Mouse (Mus musculus) ES-Bruce4 (cell line): ENCODE measurements at regions not wholly inside any gene's neighbourhood (a gene's known extent, or its start where the extent isn't known, plus 50 kb on each side); places are given as distances from the start of the nearest gene placed in this dataset.

Experiments
- H3K27ac ChIP-seq: 2 replicates; pipeline ENCODE4 v1.5.1; 2012; ENCODE audit warnings: low read length, inconsistent platforms; ENCODE audit not compliant: insufficient read depth
- H3K27me3 ChIP-seq: 2 replicates; pipeline ENCODE4 v1.6.1; 2012; ENCODE audit warnings: mild to moderate bottlenecking, low read length, inconsistent platforms; ENCODE audit not compliant: control insufficient read depth, poor library complexity, insufficient read depth, severe bottlenecking
- H3K36me3 ChIP-seq: 2 replicates; pipeline ENCODE4 v1.6.1; 2012; ENCODE audit warnings: inconsistent platforms, mild to moderate bottlenecking, low read length, moderate library complexity; ENCODE audit not compliant: control insufficient read depth, poor library complexity, insufficient read depth, severe bottlenecking
- H3K4me1 ChIP-seq: one replicate; pipeline ENCODE4 v1.8.1; 2011; ENCODE audit warnings: low read length; ENCODE audit not compliant: control insufficient read depth, insufficient read depth
- H3K4me3 ChIP-seq: 2 replicates; pipeline ENCODE4 v1.5.1; 2011; ENCODE audit warnings: low read depth, mild to moderate bottlenecking, low read length
- H3K9ac ChIP-seq: 2 replicates; pipeline ENCODE4 v1.6.1; 2012; ENCODE audit warnings: low read depth, mild to moderate bottlenecking, inconsistent platforms; ENCODE audit not compliant: poor library complexity, severe bottlenecking
- H3K9me3 ChIP-seq: replicated peaks from 2 replicates; pipeline ENCODE4 v1.6.1; 2012; ENCODE audit warnings: mild to moderate bottlenecking, low read length, inconsistent platforms; ENCODE audit not compliant: control insufficient read depth, poor library complexity, insufficient read depth, severe bottlenecking
- CTCF ChIP-seq: IDR thresholded peaks from one replicate; pipeline ENCODE4 v1.8.1; 2011; ENCODE audit warnings: low read depth, low read length
- EP300 ChIP-seq: IDR thresholded peaks from 2 replicates; pipeline ENCODE4 v1.6.1; 2011; ENCODE audit warnings: low read depth, low read length; ENCODE audit not compliant: insufficient read depth
- POLR2A ChIP-seq: IDR thresholded peaks from one replicate; pipeline ENCODE4 v1.8.1; 2011; ENCODE audit warnings: low read length; ENCODE audit not compliant: insufficient read depth

GRCm38 (mm10) chr4:24415048-24415447 lies 81.2 kb upstream of the Mms22l start:
- no peak overlapping the region for H3K27ac ChIP-seq
- H3K36me3 ChIP-seq: no peaks in the 10 kb centered on the region
- TF ChIP-seq CTCF: no peak
- no peak for TF ChIP-seq EP300
- no peak for TF ChIP-seq POLR2A
- no peaks in the 10 kb centered on the region for H3K9me3 ChIP-seq
- no peak overlapping the region for H3K4me3 ChIP-seq
- no peaks in the 10 kb centered on the region for H3K27me3 ChIP-seq
- no peaks in the 10 kb centered on the region for H3K4me1 ChIP-seq
- H3K9ac ChIP-seq: no peak overlapping the region

DNA sequence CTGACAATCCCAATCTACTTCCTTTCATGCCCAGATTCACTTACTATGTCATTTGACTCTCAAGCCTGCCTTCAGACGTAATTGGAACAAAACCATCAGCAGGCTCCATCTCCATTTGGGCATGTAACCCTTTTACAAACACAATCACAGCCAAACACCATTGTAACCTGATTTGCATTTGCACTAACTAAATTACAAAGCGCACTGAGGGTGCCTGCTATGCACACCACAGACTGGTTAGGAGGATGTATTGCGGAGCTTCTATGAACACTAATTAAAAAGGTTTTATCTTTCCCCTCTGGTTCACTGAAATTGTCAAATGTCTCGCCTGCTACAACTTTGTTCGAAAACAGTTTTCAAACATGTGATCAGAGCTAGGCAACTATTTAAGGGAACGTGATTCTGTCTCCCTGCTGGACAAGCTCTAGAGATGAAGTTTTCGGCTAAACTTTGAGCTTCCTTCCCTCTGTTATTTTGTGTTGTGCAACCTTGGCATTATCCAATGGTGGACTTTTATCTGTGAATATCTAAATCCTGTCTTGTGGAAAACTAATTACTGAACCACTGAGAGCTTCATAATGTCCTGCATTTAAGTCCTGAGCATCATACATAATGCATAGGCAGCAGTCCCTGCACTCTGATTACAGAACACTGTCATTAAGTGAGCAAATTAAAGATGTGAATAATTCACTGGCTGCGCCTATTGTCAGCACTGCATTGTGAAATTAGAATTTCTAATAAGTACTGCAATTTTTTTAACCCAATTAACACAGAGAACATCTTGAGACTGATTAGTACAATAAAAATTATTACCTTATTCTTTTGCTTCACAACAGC lies 66.9 kb upstream of the Mms22l start:
- Histone ChIP-seq H3K4me1 (no peaks in the 10 kb centered on the region), H3K4me3 (no peak overlapping the region), H3K9ac (no peak overlapping the region), H3K9me3 (no peaks in the 10 kb centered on the region), H3K27me3 (no peaks in the 10 kb centered on the region), H3K27ac (no peak overlapping the region), H3K36me3 (no peaks in the 10 kb centered on the region)
- no peak for TF ChIP-seq EP300
- no peak for TF ChIP-seq POLR2A
- TF ChIP-seq CTCF: no peak

DNA sequence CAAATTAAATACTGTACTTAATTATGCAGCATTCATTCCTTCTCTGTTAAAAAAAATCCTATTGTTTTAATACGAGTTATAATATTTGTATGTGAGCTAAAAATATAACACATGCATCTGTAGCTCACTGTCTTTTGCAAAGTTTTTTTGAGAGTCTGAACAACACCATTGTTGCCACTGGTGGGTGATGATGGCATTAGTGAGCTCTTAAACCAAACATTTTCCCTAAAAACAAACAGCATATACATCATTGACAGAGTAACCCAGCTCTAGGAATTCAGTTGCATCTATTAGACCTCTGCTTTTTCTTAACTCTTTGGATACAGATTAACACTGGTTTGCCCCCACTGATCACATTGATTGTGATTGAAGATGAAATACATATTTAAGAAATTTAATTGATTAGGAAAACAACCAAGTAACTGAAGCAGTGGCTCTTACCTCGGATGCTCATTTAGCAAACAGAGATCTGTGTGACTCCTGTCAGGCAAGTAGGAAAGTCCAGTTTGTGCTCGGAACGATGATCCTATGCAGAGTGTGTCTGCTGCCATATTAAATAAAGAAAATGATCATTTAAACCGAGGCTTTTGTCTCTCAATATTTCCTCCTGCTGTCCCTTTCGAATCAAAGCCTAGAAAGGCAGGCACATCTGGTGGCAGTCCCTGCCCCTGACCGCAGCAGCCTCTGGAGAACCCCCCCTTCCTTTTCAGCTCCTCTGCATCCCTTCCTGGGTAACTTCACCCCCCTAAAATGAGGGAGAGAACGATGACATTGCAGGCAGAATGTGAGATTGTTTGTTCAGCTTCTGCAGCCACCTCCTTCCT lies 66.1 kb upstream of the Mms22l start:
- Histone ChIP-seq H3K27ac (no peak overlapping the region), H3K27me3 (no peaks in the 10 kb centered on the region), H3K4me1 (no peaks in the 10 kb centered on the region), H3K9ac (no peak overlapping the region), H3K4me3 (no peak overlapping the region), H3K36me3 (no peaks in the 10 kb centered on the region), H3K9me3 (no peaks in the 10 kb centered on the region)
- TF ChIP-seq EP300 (no peak), CTCF (no peak), POLR2A (no peak)

- H3K27ac ChIP-seq: no peak overlapping the region
- no peaks in the 10 kb centered on the region for H3K27me3 ChIP-seq
- no peak overlapping the region for H3K4me3 ChIP-seq
- TF ChIP-seq CTCF (no peak), POLR2A (no peak), EP300 (no peak)
- 0 out of 2 replicates have a peak, but pooled peaks cover 1% of the 10 kb centered on the region for H3K9me3 ChIP-seq
- no peaks in the 10 kb centered on the region for H3K36me3 ChIP-seq
- H3K4me1 ChIP-seq: no peaks in the 10 kb centered on the region
- no peak overlapping the region for H3K9ac ChIP-seq
These were observed 65.5 kb upstream of the Mms22l start for GRCm38 (mm10) chr4:24430753-24431072.

GRCm38 (mm10) chr4:24437258-24437657 lies 59.0 kb upstream of the Mms22l start:
- H3K4me1 ChIP-seq: peaks cover 5% of the 10 kb centered on the region

More at GRCm38 (mm10) chr4:24437258-24437657, 59.0 kb upstream of the Mms22l start:
- Histone ChIP-seq H3K9ac (no peak overlapping the region), H3K36me3 (no peaks in the 10 kb centered on the region), H3K4me3 (no peak overlapping the region), H3K27me3 (no peaks in the 10 kb centered on the region), H3K9me3 (0 out of 2 replicates have a peak, but pooled peaks cover 10% of the 10 kb centered on the region), H3K27ac (peak overlapping the region; percentile 65; the same call in 1 of the 2 replicates)
- no peak for TF ChIP-seq POLR2A
- no peak for TF ChIP-seq EP300
- no peak for TF ChIP-seq CTCF
